In genomic region chr7:35264746-35265145, GRCm38 (mm10) we compare ENCODE assay signal across 8 mouse cellular contexts. TPM values are rescaled to one million over a fixed set of nuclear protein-coding genes. Genes with fewer than 3 reads are reported as not detected.
DNase-seq lines count a peak whose midpoint lies in the region; ATAC-seq lines count a peak whose summit lies in the region.
"Had no signal": no experiment of that assay in that cellular context is flagged by ENCODE, and none has a peak within 500 bp of the region (broad histone marks: within the 10 kb centered on the region; RNA-seq: fewer than 3 reads in every experiment).

No protein-coding gene starts in this region.

- ATAC-seq in midbrain, embryonic 11.5 days (ENCODE audit: low FRiP score): no peak
- ATAC-seq in midbrain, embryonic 13.5 days: no peak
- no peak for ATAC-seq in neural tube, embryonic 11.5 days (ENCODE audit: insufficient read depth, low FRiP score, low TSS enrichment)

- no peaks in the 10 kb centered on the region for H3K9me3 ChIP-seq in midbrain, embryonic 11.5 days (ENCODE audit: control insufficient read depth, low read length)
- H3K9me3 ChIP-seq in midbrain, embryonic 13.5 days: no peaks in the 10 kb centered on the region
- H3K9me3 ChIP-seq in neural tube, embryonic 11.5 days (ENCODE audit: control insufficient read depth, low read length): no peaks in the 10 kb centered on the region
- H3K9me3 ChIP-seq: neural tube, embryonic 12.5 days had no signal

- no peak overlapping the region for H3K27ac ChIP-seq in midbrain, embryonic 11.5 days (ENCODE audit: low read depth, low read length)
- no peak overlapping the region for H3K27ac ChIP-seq in midbrain, embryonic 13.5 days
- no peak overlapping the region for H3K27ac ChIP-seq in neural tube, embryonic 11.5 days (ENCODE audit: low read depth, low read length)
- H3K27ac ChIP-seq: neural tube, embryonic 12.5 days had no signal

- no peak overlapping the region for H3K4me2 ChIP-seq in midbrain, embryonic 11.5 days
- H3K4me2 ChIP-seq in midbrain, embryonic 13.5 days (replicated peaks): no peak overlapping the region
- H3K4me2 ChIP-seq in neural tube, embryonic 11.5 days (ENCODE audit: low read depth): no peak overlapping the region
- H3K4me2 ChIP-seq: neural tube, embryonic 12.5 days had no signal

- H3K36me3 ChIP-seq in midbrain, embryonic 11.5 days (ENCODE audit: control insufficient read depth, insufficient read depth, low read length): no peaks in the 10 kb centered on the region
- H3K36me3 ChIP-seq in midbrain, embryonic 13.5 days: no peaks in the 10 kb centered on the region
- no peaks in the 10 kb centered on the region for H3K36me3 ChIP-seq in neural tube, embryonic 11.5 days (ENCODE audit: control insufficient read depth, insufficient read depth, low read length)
- H3K36me3 ChIP-seq: neural tube, embryonic 12.5 days had no signal

- DNase-seq in midbrain, embryonic 11.5 days (ENCODE audit: low spot score, missing footprints): peak; percentile 90
- DNase-seq in MEL-GATA-1-ER (ENCODE audit: extremely low read depth, low read depth): peak; percentile 28
- DNase-seq in c-Kit-negative CD71-positive TER-119-positive erythroid progenitor cells, embryonic 14.5 days (ENCODE audit: low read depth, low spot score): peak; percentile 24
- DNase-seq in frontal cortex, postnatal 36 days (ENCODE audit: low spot score in 2 of 2): peak; percentile 25 to 66
- peak; percentile 60 to 64 for DNase-seq in layer of hippocampus, postnatal 10 days (ENCODE audit: low spot score in 2 of 2)
- peak; percentile 58 for DNase-seq in neural tube, embryonic 11.5 days (ENCODE audit: low spot score)

- 18% methylated on average over 7 of the region's 7 CpGs for WGBS in midbrain, embryonic 11.5 days
- 10% methylated on average over 7 of the region's 7 CpGs for WGBS in midbrain, embryonic 13.5 days
- WGBS in neural tube, embryonic 11.5 days: 11% methylated on average over 7 of the region's 7 CpGs

- no peak overlapping the region for H3K4me3 ChIP-seq in midbrain, embryonic 11.5 days (ENCODE audit: low read depth, low read length)
- H3K4me3 ChIP-seq in midbrain, embryonic 13.5 days (replicated peaks): no peak overlapping the region
- H3K4me3 ChIP-seq in neural tube, embryonic 11.5 days (ENCODE audit: low read depth, low read length): no peak overlapping the region
- H3K4me3 ChIP-seq: neural tube, embryonic 12.5 days had no signal

- H3K27me3 ChIP-seq in midbrain, embryonic 11.5 days (ENCODE audit: control insufficient read depth, insufficient read depth, low read length): no peaks in the 10 kb centered on the region
- no peaks in the 10 kb centered on the region for H3K27me3 ChIP-seq in midbrain, embryonic 13.5 days
- no peaks in the 10 kb centered on the region for H3K27me3 ChIP-seq in neural tube, embryonic 11.5 days (ENCODE audit: control insufficient read depth, insufficient read depth, low read length)
- H3K27me3 ChIP-seq: neural tube, embryonic 12.5 days had no signal

- no peak overlapping the region for H3K9ac ChIP-seq in midbrain, embryonic 11.5 days (ENCODE audit: low read length)
- H3K9ac ChIP-seq in midbrain, embryonic 13.5 days (replicated peaks): no peak overlapping the region
- H3K9ac ChIP-seq in neural tube, embryonic 11.5 days (ENCODE audit: low read length): no peak overlapping the region
- H3K9ac ChIP-seq: neural tube, embryonic 12.5 days had no signal

- no peaks in the 10 kb centered on the region for H3K4me1 ChIP-seq in midbrain, embryonic 11.5 days (ENCODE audit: control insufficient read depth, insufficient read depth, low read length)
- H3K4me1 ChIP-seq in midbrain, embryonic 13.5 days (replicated peaks): peaks cover 8% of the 10 kb centered on the region
- H3K4me1 ChIP-seq in neural tube, embryonic 11.5 days (ENCODE audit: control insufficient read depth, insufficient read depth, low read length): no peaks in the 10 kb centered on the region
- H3K4me1 ChIP-seq: neural tube, embryonic 12.5 days had no signal

RNA-seq across cellular contexts. Expression of gene Lrp3, which starts 49.4 kb away (rescaled TPM):
- 15.2 and 17.3 TPM in 2 replicates for polyA plus RNA-seq in midbrain, embryonic 11.5 days (2014; fragmentation: Nextera tagmentation; extraction: Ambion mirVana)
- polyA plus RNA-seq in midbrain, embryonic 13.5 days (2015; fragmentation: Nextera tagmentation; extraction: Ambion mirVana): 25.9 and 31.1 TPM in 2 replicates
- 10 to 100 TPM; 80.4 to 83.8 TPM for total RNA-seq in layer of hippocampus, postnatal 10 days (2021)
- polyA plus RNA-seq in neural tube, embryonic 11.5 days (2014; fragmentation: Nextera tagmentation; extraction: Ambion mirVana): 18.7 and 21.6 TPM in 2 replicates

RNA-seq across cellular contexts. Expression of gene Gpatch1, which starts 53.5 kb away (rescaled TPM):
- 19.4 and 20.2 TPM in 2 replicates for polyA plus RNA-seq in midbrain, embryonic 11.5 days (2014; fragmentation: Nextera tagmentation; extraction: Ambion mirVana)
- polyA plus RNA-seq in midbrain, embryonic 13.5 days (2015; fragmentation: Nextera tagmentation; extraction: Ambion mirVana): 21.4 and 23.6 TPM in 2 replicates
- total RNA-seq in layer of hippocampus, postnatal 10 days (2021): 10 to 100 TPM; 24.7 to 28.2 TPM
- 20.0 and 21.4 TPM in 2 replicates for polyA plus RNA-seq in neural tube, embryonic 11.5 days (2014; fragmentation: Nextera tagmentation; extraction: Ambion mirVana)

Comparison
In these comparisons a context has a peak if more than half of its experiments do, and no peak if none do; other contexts are left out.
1. DNase-seq: peak in every context shown above with its lines; median percentile 90 in midbrain, embryonic 11.5 days; 62 in layer of hippocampus, postnatal 10 days; 58 in neural tube, embryonic 11.5 days; 46 in frontal cortex, postnatal 36 days; 28 in MEL-GATA-1-ER; 24 in c-Kit-negative CD71-positive TER-119-positive erythroid progenitor cells, embryonic 14.5 days.